Mouse (Mus musculus) bone marrow, adult 2 months (tissue): ENCODE results near the gene St6galnac1. TPM values are rescaled to one million over a fixed set of nuclear protein-coding genes. Genes with fewer than 3 reads are reported as not detected.
"Not testable (repeated sequence)": the region's sequence is repeated elsewhere in the genome, so short reads cannot be mapped to it uniquely, and the experiment has no call there.

ENCODE experiments used
- H3K27ac ChIP-seq: fragments of 200-500 bp; 2 replicates; pipeline ENCODE4 v1.5.1; 2012; ENCODE audit warnings: low read depth, mild to moderate bottlenecking, control low read depth, inconsistent platforms, low read length; ENCODE audit not compliant: control insufficient read depth, poor library complexity, insufficient read depth
- H3K4me1 ChIP-seq: fragments of 200-500 bp; 2 replicates; pipeline ENCODE4 v1.6.1; 2011; ENCODE audit warnings: low read length; ENCODE audit not compliant: control insufficient read depth, insufficient read depth
- H3K4me3 ChIP-seq: fragments of 200-500 bp; replicated peaks from 2 replicates; pipeline ENCODE3; 2011; ENCODE audit warnings: mild to moderate bottlenecking, low read depth, low read length, control low read depth; ENCODE audit not compliant: control insufficient read depth
- CTCF ChIP-seq: fragments of 200-500 bp; IDR thresholded peaks from 2 replicates; pipeline ENCODE4 v1.5.1; 2011; ENCODE audit warnings: low read length, control low read depth; ENCODE audit not compliant: control insufficient read depth, insufficient read depth
- POLR2A ChIP-seq: fragments of 200-500 bp; IDR thresholded peaks from 2 replicates; pipeline ENCODE4 v1.6.1; 2011; ENCODE audit warnings: low read depth, mild to moderate bottlenecking, control low read depth, low read length, borderline replicate concordance; ENCODE audit not compliant: control insufficient read depth
- WGBS: fragments of 180-500 bp; shearing (Covaris S2); methylation state at CpG from one replicate; pipeline ENCODE4 v1.1.7; 2018; 5-methylcytosine and 5-hydroxymethylcytosine counted together
- polyA plus RNA-seq: library from polyadenylated mRNA; stranded (reverse); fragments of >200 nt; gene quantifications from 2 replicates; pipeline ENCODE4 v1.2.4, GENCODE M21; 2011; ENCODE audit warnings: low replicate concordance; ENCODE audit not compliant: missing spikeins, insufficient read depth, insufficient read length

The St6galnac1 gene
- not detected in 2 replicates for polyA plus RNA-seq

DNA sequence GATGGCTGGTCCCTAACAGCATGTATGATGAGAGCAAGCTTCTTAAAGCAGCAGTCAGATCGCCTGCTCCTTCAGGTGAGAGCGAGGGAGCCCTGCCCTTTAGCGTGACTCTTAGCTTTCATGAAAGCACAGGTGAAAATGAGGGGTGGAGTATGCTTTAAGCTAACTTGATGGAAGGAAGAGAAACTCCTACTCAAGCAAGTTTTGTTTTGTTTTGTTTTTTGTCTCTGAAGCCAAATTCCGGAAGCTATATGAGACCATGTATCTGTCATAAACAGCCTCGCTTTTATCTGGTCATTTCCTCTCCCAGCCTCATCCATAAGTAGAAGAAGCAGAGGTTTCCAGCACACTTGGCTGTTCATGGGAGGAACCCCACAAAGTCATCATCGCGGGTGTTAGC lies at the start of gene St6galnac1:
Gene St6galnac1, minus strand, starts transcription at position 101 of the 400 bp plus-strand sequence.
- no peak for TF ChIP-seq POLR2A
- H3K4me1 ChIP-seq = no peaks in the 10 kb centered on the region
- H3K27ac ChIP-seq = no peak within 1 kb of the TSS
- WGBS = 86% methylated on average over 7 of the region's 7 CpGs
- H3K4me3 ChIP-seq = no peak within 1 kb of the TSS

DNA sequence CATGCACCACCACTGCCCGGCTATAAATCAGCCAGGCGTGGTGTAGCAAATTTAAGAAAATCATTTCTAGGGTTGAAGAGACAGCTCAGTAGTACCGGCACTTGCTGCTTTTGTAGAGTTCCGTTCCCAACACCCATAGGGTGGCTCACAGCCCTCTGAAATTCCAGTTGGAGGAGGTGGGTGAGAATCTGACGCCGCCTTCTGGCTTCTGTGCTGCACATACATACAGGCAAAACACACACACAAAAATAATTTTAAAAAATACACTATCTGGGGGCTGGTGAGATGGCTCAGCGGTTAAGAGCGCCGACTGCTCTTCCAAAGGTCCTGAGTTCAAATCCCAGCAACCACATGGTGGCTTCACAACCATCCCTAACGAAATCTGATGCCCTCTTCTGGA lies 48.6 kb upstream of the St6galnac1 start:
- not testable (repeated sequence) for H3K4me3 ChIP-seq, H3K27ac ChIP-seq, H3K4me1 ChIP-seq
- 83% methylated on average over 10 of the region's 10 CpGs for WGBS

DNA sequence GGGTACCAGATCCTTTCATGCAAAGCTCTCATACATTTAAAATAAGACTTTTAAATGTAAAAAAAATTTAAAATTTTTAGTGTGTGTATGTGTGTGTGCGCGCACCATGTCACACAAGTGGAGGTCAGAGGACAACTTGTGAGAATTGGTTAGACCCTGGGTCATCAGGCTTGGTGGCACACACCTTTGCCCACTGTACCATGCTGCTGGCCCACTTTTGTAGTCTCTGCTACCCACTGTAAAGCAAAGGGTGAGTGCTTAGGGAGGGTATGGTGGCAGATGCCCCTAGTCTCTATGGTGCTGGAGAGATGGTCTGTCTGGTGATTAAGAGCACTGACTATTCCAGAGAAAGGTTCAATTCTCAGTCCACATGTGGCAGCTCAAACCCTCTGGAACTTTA lies 47.9 kb upstream of the St6galnac1 start:
- TF ChIP-seq POLR2A (no peak), CTCF (no peak)
- no peaks in the 10 kb centered on the region; the same call in 1 of the 2 replicates for H3K4me1 ChIP-seq
- no peak overlapping the region for H3K4me3 ChIP-seq
- H3K27ac ChIP-seq = no peak overlapping the region
- WGBS = 91% methylated on average over 2 of the region's 2 CpGs

DNA sequence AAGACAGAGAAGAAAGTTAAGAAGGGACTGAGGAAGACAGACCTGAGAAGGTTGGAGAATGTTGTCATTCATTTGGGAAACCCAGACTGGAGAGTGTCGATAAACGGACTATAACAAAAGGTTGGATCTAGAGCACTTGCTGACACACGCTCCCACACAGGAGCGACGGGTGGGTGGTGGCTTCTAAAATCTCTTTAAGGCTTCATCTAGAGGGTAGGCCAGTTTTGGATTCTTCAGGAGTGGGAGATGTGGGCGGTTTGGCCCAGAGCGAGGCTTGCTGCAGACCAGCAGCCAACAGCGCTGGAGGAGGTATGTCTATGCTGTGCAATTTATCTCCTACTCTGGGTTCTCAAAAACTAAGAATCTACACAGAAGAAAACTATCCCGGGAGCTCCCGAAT lies 47.3 kb upstream of the St6galnac1 start:
- no peak for TF ChIP-seq CTCF
- no peak for TF ChIP-seq POLR2A
- Histone ChIP-seq H3K4me3 (no peak overlapping the region), H3K27ac (no peak overlapping the region), H3K4me1 (no peaks in the 10 kb centered on the region)
- 90% methylated on average over 10 of the region's 10 CpGs for WGBS

DNA sequence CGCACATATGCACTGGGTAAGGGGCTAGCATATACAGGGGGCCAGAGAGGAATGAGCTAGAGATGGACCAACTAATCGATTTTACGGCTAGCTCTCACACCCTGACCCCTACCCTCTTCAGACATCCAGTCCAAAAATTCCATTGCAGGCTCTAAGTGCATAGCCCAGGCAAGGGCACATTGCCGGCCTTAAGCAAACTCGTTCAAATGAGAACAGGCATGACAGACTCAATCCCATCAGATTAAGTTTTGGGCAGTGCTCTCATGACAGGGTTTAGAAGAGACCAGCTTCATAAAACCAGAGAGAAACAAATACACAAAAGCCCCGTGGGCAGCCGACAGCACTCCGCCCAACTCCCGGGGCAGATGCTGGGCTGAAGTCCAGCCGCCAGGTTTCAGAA lies 46.9 kb upstream of the St6galnac1 start:
- WGBS = 85% methylated on average over 10 of the region's 10 CpGs
- Histone ChIP-seq H3K4me3 (no peak overlapping the region), H3K4me1 (no peaks in the 10 kb centered on the region), H3K27ac (no peak overlapping the region)
- TF ChIP-seq POLR2A (no peak), CTCF (no peak)

DNA sequence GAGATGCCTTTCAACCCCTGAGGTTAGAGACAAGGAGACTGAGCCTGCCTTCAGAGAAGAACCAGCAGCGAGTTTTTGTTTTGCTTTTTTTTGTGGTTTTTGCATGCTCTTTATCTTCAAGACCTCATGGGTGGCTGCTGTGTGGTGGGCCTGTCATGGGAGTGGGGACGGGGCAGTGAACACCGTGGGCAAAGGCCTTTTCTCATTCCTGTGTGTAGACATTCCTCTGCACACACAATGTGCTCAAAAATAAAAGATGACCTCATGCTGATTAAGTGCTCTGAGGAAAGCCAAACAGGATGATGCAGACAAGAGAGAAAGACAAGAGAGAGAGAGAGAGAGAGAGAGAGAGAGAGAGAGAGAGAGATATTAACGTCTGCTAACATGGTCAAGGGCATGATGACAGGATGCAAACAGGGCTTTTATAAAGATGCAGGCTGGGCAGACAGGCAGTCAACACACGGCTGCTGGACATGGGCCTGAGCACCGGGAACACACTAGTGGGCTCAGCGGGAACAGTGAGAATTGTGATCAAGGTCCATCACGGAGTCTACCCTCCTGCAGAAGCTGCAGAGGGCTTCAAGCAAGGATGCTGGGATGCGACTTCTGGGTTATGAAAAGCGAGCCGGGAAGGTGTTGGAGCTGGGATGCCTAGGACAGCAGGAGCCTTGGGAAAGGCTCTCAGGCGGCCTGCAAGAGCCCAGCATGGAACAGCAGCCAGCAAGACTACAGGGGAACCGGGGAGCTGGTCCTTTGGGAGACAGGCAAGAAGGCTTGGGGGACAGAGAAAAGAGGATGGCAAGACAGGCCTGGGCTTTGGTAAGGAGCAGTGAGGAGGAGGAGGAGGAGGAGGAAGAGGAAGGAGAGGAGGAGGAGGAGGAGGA lies 46.0 kb upstream of the St6galnac1 start:
- WGBS = 73% methylated on average over 13 of the region's 13 CpGs
- TF ChIP-seq POLR2A (no peak), CTCF (no peak)
- H3K27ac ChIP-seq = no peak overlapping the region
- no peaks in the 10 kb centered on the region for H3K4me1 ChIP-seq
- no peak overlapping the region for H3K4me3 ChIP-seq

DNA sequence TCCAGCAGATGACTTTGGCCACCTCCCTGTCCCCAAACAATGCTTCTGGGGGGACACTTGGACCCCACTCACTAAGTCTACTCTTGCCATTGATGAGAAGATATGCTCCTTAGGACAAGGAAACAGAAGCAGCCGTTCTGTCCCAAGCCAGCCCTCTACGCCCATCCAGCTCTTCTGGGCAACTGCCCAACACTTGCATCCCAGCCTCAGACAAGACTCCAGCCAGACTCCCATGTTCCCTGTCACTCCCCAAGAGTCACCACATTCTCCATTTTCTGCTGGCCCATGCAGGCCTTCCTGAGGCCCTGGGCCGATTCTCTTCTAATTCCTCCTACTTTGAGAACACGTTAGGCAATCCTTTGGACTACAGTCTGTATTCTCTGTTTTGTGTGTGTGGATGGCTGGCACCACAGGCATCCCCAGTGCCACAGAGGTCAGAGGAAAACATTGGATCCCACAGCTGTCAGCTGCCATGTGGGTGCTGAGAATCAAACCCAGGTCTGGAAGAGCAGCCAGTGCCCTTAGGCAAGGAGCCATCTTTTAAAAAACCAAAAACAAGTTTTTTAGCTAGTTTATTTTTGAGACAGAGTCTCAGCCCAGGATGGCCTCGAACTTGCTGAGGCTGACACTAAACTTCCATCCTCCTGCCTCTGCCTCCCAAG lies 44.8 kb upstream of the St6galnac1 start:
- no peak for TF ChIP-seq POLR2A
- WGBS = 72% methylated on average over 5 of the region's 5 CpGs
- no peaks in the 10 kb centered on the region for H3K4me1 ChIP-seq

DNA sequence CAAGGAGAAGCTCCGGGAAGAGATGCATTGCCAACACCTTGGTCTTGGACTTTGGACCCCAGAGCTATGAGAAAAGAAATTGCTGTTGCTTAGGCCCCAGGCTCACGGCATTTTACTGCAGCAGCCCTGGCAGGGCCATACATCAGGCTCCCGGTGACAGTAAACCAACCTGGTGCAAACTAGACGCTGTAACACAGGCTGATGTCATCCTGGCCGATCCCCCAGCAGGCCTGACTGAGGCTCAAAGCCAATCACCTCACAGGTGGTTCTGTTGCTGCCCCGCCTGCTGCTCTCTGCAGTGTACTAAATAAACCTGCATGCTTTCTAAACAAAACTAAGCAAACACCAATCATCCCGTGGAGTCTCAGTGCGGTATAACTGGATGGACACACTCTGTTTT lies 43.4 kb upstream of the St6galnac1 start:
- 74% methylated on average over 8 of the region's 8 CpGs for WGBS
- no peak overlapping the region for H3K4me3 ChIP-seq
- H3K4me1 ChIP-seq = no peaks in the 10 kb centered on the region
- TF ChIP-seq CTCF = no peak
- no peak for TF ChIP-seq POLR2A
- no peak overlapping the region for H3K27ac ChIP-seq

More for the DNA sequence above, 44.8 kb upstream of the St6galnac1 start:
- Histone ChIP-seq H3K27ac (no peak overlapping the region), H3K4me3 (no peak overlapping the region)

DNA sequence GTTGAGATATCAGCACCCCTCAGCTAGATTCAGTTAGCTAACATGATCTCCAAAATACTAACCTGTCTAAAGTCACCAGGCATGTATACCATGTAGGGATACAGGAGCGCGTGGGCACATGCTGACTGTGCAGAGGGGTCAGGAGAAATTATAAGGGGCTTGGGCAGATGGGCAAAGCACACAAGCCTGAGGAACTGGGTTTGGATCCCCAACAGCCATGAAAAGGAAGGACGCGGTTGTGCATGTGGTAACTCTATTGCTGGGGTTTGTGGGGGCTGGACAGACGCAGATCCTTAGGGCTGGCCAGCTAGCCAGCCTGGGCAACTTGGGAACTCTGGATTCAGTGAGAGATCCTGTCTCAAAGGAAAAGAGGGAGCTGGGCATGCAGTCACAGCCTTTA lies 42.3 kb upstream of the St6galnac1 start:
- H3K27ac ChIP-seq = no peak overlapping the region
- 71% methylated on average over 5 of the region's 5 CpGs for WGBS
- no peak overlapping the region for H3K4me3 ChIP-seq
- TF ChIP-seq POLR2A (no peak), CTCF (no peak)
- no peaks in the 10 kb centered on the region for H3K4me1 ChIP-seq
